ENCODE assay signal across 8 mouse cellular contexts in the genomic region with DNA sequence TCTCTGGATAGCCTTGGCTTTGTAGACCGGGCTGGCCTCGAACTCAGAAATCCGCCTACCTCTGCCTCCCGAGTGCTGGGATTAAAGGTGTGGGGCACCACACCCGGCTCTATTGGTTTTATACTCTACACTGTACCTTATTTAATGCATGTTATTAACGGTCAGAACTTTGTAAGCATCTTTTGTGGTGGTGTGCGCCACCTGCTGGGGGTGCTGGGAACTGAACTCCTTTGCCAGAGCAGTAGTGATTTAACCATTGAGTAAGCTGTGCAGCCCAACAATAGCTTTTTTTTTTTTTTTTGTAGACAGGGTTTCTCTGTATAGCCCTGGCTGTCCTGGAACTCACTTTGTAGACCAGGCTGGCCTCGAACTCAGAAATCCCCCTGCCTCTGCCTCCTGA. TPM values are rescaled to one million over a fixed set of nuclear protein-coding genes. Genes with fewer than 3 reads are reported as not detected.
A peak's percentile ranks its signal among the peaks of the same experiment; 100 is the strongest.
DNase-seq lines count a peak whose midpoint lies in the region; ATAC-seq and TF ChIP-seq lines count a peak whose summit lies in the region.
"Not testable (repeated sequence)": the region's sequence is repeated elsewhere in the genome, so short reads cannot be mapped to it uniquely, and the experiment has no call there.

No protein-coding gene starts in this region.

- H3K9me3 ChIP-seq in CH12.LX (replicated peaks; ENCODE audit: low read length); liver, embryonic 16.5 days (replicated peaks; ENCODE audit: control insufficient read depth, low read length): not testable (repeated sequence)

- not testable (repeated sequence) for H3K9ac ChIP-seq in CH12.LX (ENCODE audit: insufficient read depth, low read depth); liver, embryonic 16.5 days (ENCODE audit: low read depth, low read length)

- 29% methylated on average over 8 of the region's 8 CpGs for WGBS in liver, embryonic 16.5 days (ENCODE audit: insufficient replicate concordance)
- 38% methylated on average over 8 of the region's 8 CpGs for WGBS in olfactory bulb, adult 2 months

- peak; percentile 91 for ATAC-seq in erythroblast, adult 5-6 weeks (replicated peaks; ENCODE audit: low FRiP score, poor library complexity, severe bottlenecking)
- ATAC-seq in liver, embryonic 16.5 days (ENCODE audit: low read depth): 0 out of 2 replicates have a peak, but pooled peaks have one; percentile 30

- not testable (repeated sequence) for TF ChIP-seq EP300 in CH12.LX (IDR thresholded peaks at IDR 0.05; ENCODE audit: low read length)

- H3K4me2 ChIP-seq in CH12.LX (ENCODE audit: insufficient read depth, low read depth, poor library complexity, severe bottlenecking); liver, embryonic 16.5 days (ENCODE audit: low read depth, low read length): not testable (repeated sequence)

- peaks cover 58% of the 10 kb centered on the region for H3K79me2 ChIP-seq in CH12.LX (replicated peaks; ENCODE audit: control insufficient read depth, extremely low read depth, insufficient read depth, poor library complexity, severe bottlenecking)

- peaks cover 6 to 16% of the 10 kb centered on the region in 2 experiments; a peak in 3 of 4 replicates for H3K4me1 ChIP-seq in CH12.LX (ENCODE audit: control insufficient read depth in 1 of 2, insufficient read depth in 2 of 2)
- not testable (repeated sequence) for H3K4me1 ChIP-seq in liver, embryonic 16.5 days (ENCODE audit: control insufficient read depth, low read depth, low read length); olfactory bulb, adult 2 months (ENCODE audit: control insufficient read depth, insufficient read depth, low read length)

- not testable (repeated sequence) for H3K27me3 ChIP-seq in CH12.LX (replicated peaks); liver, embryonic 16.5 days (ENCODE audit: control insufficient read depth, insufficient read depth, low read depth, low read length)

- H3K36me3 ChIP-seq in CH12.LX (replicated peaks in 1 of 2; ENCODE audit: control insufficient read depth in 1 of 2, insufficient read depth in 1 of 2, low read length in 1 of 2): peaks cover 36 to 79% of the 10 kb centered on the region in 2 experiments
- H3K36me3 ChIP-seq in liver, embryonic 16.5 days (ENCODE audit: control insufficient read depth, insufficient read depth): peaks cover 26% of the 10 kb centered on the region

- in situ Hi-C loops in CH12.LX (cut with MboI; ENCODE audit: low pct_ligation_motif_present, low pct_unique_long_range_greater_than_20kb, low sequenced_read_pairs): not testable (repeated sequence)

- H3K27ac ChIP-seq in CH12.LX (ENCODE audit: insufficient read depth, low read depth); liver, embryonic 16.5 days (ENCODE audit: low read length); olfactory bulb, adult 2 months (ENCODE audit: insufficient read depth, low read depth, low read length): not testable (repeated sequence)

- DNase-seq in CH12.LX (ENCODE audit: extremely low read depth): peak; percentile 68
- peak; percentile 10 for DNase-seq in brain, embryonic 18.5 days (ENCODE audit: low read depth, low spot score)
- peak; percentile 27 to 64 for DNase-seq in heart, adult 9 months (ENCODE audit: low spot score in 2 of 2)
- DNase-seq in kidney, postnatal 4 days: peak; percentile 89
- peak; percentile 88 for DNase-seq in testis, postnatal 10 days (ENCODE audit: low spot score)

- dilution Hi-C loops in CH12.LX (cut with MboI; ENCODE audit: extremely low pct_ligation_motif_present, extremely low pct_unique_long_range_greater_than_20kb, low sequenced_read_pairs): not testable (repeated sequence)

- TF ChIP-seq RAD21 in CH12.LX (IDR thresholded peaks at IDR 0.05; ENCODE audit: low read depth, low read length): peak; percentile 55

- TF ChIP-seq CTCF in CH12.LX (conservative IDR thresholded peaks at IDR 0.05 in 1 of 2, IDR thresholded peaks at IDR 0.05 in 1 of 2; ENCODE audit: low read depth in 2 of 2, low read length in 2 of 2): peak; percentile 78 to 79
- TF ChIP-seq CTCF in olfactory bulb, adult 2 months (IDR thresholded peaks at IDR 0.05; ENCODE audit: insufficient read depth, low read depth, low read length): peak; percentile 36; the same call in 1 of the 2 replicates

- TF ChIP-seq POLR2A in CH12.LX (IDR thresholded peaks at IDR 0.05; ENCODE audit: low read depth, low read length); olfactory bulb, adult 2 months (IDR thresholded peaks at IDR 0.05; ENCODE audit: insufficient read depth, low read depth, low read length): not testable (repeated sequence)

- not testable (repeated sequence) for H3K4me3 ChIP-seq in CH12.LX (replicated peaks in 1 of 3; ENCODE audit: low read depth in 2 of 3, low read length in 2 of 3, poor library complexity in 1 of 3); liver, embryonic 16.5 days (ENCODE audit: low read depth, low read length); olfactory bulb, adult 2 months (ENCODE audit: insufficient read depth, low read depth, low read length)

TF ChIP-seq in CH12.LX, 34 proteins besides CTCF, POLR2A, EP300 and RAD21:
- TF ChIP-seq SMC3 (IDR thresholded peaks at IDR 0.05; ENCODE audit: low read depth, low read length): peak; percentile 59
- peak; percentile 58 for TF ChIP-seq ZNF384 (IDR thresholded peaks at IDR 0.05; ENCODE audit: low read depth, low read length)

RNA-seq across cellular contexts. Expression of gene Ddx46, which starts 5.7 kb away (rescaled TPM):
- 36.1 and 46.3 TPM in 2 replicates for total RNA-seq in CH12.LX (2012; rRNA removed)
- total RNA-seq in CH12.LX (2014; rRNA removed): 35.4 and 37.4 TPM in 2 replicates
- 99.8 and 103 TPM in 2 replicates for polyA plus RNA-seq in CH12.LX (2012; ENCODE audit: insufficient read length, low read depth)
- 32.6 and 35.4 TPM in 2 replicates for total RNA-seq in erythroblast, adult 5-6 weeks (2015; ENCODE audit: low replicate concordance)
- total RNA-seq in erythroblast, adult 5-6 weeks (2017; ENCODE audit: low replicate concordance): 36.6 and 42.2 TPM in 2 replicates
- polyA plus RNA-seq in liver, embryonic 16.5 days (2015; fragmentation: Nextera tagmentation; extraction: Ambion mirVana): 14.3 TPM in 2 replicates
- polyA plus RNA-seq in olfactory bulb, adult 2 months (2012; ENCODE audit: insufficient read depth, insufficient read length, low replicate concordance, missing spikeins): 79.2 and 81.5 TPM in 2 replicates

RNA-seq across cellular contexts. Expression of gene Caml, which starts 17.7 kb away (rescaled TPM):
- total RNA-seq in CH12.LX (2012; rRNA removed) (29.9 and 41.0 TPM in 2 replicates), CH12.LX (2014; rRNA removed) (49.9 and 52.9 TPM in 2 replicates)
- 38.2 and 41.6 TPM in 2 replicates for polyA plus RNA-seq in CH12.LX (2012; ENCODE audit: insufficient read length, low read depth)
- 12.9 and 14.6 TPM in 2 replicates for total RNA-seq in erythroblast, adult 5-6 weeks (2015; ENCODE audit: low replicate concordance)
- 6.4 and 26.3 TPM in 2 replicates for total RNA-seq in erythroblast, adult 5-6 weeks (2017; ENCODE audit: low replicate concordance)
- polyA plus RNA-seq in liver, embryonic 16.5 days (2015; fragmentation: Nextera tagmentation; extraction: Ambion mirVana): 13.0 and 13.3 TPM in 2 replicates
- not detected in 2 replicates for polyA plus RNA-seq in olfactory bulb, adult 2 months (2012; ENCODE audit: insufficient read depth, insufficient read length, low replicate concordance, missing spikeins)

RNA-seq across cellular contexts. Expression of gene B4galt7, which starts 40.8 kb away (rescaled TPM):
- 10.3 and 11.7 TPM in 2 replicates for total RNA-seq in CH12.LX (2012; rRNA removed)
- total RNA-seq in CH12.LX (2014; rRNA removed): 11.0 TPM in 2 replicates
- 8.5 and 8.7 TPM in 2 replicates for polyA plus RNA-seq in CH12.LX (2012; ENCODE audit: insufficient read length, low read depth)
- total RNA-seq in erythroblast, adult 5-6 weeks (2015; ENCODE audit: low replicate concordance): 0.77 and 0.84 TPM in 2 replicates
- total RNA-seq in erythroblast, adult 5-6 weeks (2017; ENCODE audit: low replicate concordance): 0.42 and 4.3 TPM in 2 replicates
- 5.7 and 6.5 TPM in 2 replicates for polyA plus RNA-seq in liver, embryonic 16.5 days (2015; fragmentation: Nextera tagmentation; extraction: Ambion mirVana)
- polyA plus RNA-seq in olfactory bulb, adult 2 months (2012; ENCODE audit: insufficient read depth, insufficient read length, low replicate concordance, missing spikeins): not detected in 2 replicates

RNA-seq across cellular contexts. Expression of gene B230219D22Rik, which starts 52.4 kb away (rescaled TPM):
- 22.1 and 23.2 TPM in 2 replicates for total RNA-seq in CH12.LX (2012; rRNA removed)
- 35.0 and 36.1 TPM in 2 replicates for total RNA-seq in CH12.LX (2014; rRNA removed)
- 25.0 and 25.7 TPM in 2 replicates for polyA plus RNA-seq in CH12.LX (2012; ENCODE audit: insufficient read length, low read depth)
- total RNA-seq in erythroblast, adult 5-6 weeks (2015; ENCODE audit: low replicate concordance): 15.2 and 23.6 TPM in 2 replicates
- total RNA-seq in erythroblast, adult 5-6 weeks (2017; ENCODE audit: low replicate concordance): 15.1 and 19.1 TPM in 2 replicates
- polyA plus RNA-seq in liver, embryonic 16.5 days (2015; fragmentation: Nextera tagmentation; extraction: Ambion mirVana): 10.8 and 11.2 TPM in 2 replicates
- 98.5 TPM in 1 of 2 replicates, not detected in the other for polyA plus RNA-seq in olfactory bulb, adult 2 months (2012; ENCODE audit: insufficient read depth, insufficient read length, low replicate concordance, missing spikeins)

Comparison
In these comparisons a context has a peak if more than half of its experiments do, and no peak if none do; other contexts are left out.
1. DNase-seq: peak in every context shown above with its lines; median percentile 89 in kidney, postnatal 4 days; 88 in testis, postnatal 10 days; 68 in CH12.LX; 46 in heart, adult 9 months; 10 in brain, embryonic 18.5 days.
2. RNA of gene B4galt7, which starts 40.8 kb away (polyA plus RNA-seq): not detected in olfactory bulb, adult 2 months; 8.5 to 8.7 TPM in CH12.LX and 5.7 to 6.5 TPM in liver, embryonic 16.5 days; every median in the first group is over 10 times any median in the second.